Mouse (Mus musculus) thymus, postnatal 0 days (tissue): ENCODE data around the gene Cda. TPM values are rescaled to one million over a fixed set of nuclear protein-coding genes. Genes with fewer than 3 reads are reported as not detected.

ENCODE experiments used
- DNase-seq: peaks from one replicate; pipeline ENCODE4 v3.0.0-alpha.2; 2015; ENCODE audit warnings: low spot score
- polyA plus RNA-seq: library from polyadenylated mRNA; unstranded; fragments of >200 nt; fragmentation: Nextera tagmentation; extraction: Ambion mirVana; gene quantifications from 2 replicates; pipeline ENCODE4 v1.2.1, GENCODE M21; 2015

Cda gene
- polyA plus RNA-seq, result 0.36 and 0.55 TPM in 2 replicates

DNA sequence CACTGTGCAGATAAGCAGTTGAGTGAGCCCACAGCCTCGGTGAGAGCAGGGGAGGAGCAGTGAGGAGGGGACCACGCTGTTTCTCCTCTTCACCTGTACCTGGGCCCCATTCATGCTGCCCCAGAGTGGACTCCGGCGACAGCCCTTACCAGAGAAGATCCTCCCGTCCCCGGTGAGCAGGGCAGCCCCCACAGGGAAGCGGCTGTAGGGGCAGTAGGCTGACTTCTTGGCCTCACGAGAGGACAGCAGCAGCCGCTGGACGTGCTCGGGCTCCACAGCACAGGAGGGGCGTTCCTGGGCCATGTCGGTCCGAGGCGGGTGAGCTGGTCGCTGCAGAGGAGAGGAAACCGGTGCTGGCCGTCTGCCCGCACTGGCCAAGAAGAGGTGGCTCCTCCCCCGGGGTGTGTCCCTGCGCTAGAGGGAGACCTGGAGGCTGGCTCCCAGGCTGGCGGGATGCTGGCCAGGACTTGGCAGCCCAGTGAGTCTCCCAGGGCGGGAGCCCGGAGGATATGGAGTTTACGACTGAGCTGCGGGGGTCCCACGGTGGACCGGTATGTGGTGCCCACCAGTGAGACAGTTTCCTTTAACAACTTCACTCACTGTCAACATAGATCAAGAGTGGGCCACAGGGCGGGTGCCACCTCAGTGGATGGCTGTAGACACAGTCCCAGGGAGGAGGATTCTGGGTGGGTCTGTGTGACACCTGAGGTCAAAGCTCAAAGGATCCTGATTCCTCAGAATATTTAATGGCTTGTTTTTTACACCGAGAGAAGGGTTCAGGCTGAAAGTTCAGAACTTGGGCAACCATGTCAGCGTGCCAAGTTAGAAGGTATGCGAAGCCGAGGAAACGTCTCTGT, at the start of gene Cda:
TSS of gene Cda (minus strand) at position 352 of the 857 bp plus-strand sequence.
- no peak for DNase-seq

DNA sequence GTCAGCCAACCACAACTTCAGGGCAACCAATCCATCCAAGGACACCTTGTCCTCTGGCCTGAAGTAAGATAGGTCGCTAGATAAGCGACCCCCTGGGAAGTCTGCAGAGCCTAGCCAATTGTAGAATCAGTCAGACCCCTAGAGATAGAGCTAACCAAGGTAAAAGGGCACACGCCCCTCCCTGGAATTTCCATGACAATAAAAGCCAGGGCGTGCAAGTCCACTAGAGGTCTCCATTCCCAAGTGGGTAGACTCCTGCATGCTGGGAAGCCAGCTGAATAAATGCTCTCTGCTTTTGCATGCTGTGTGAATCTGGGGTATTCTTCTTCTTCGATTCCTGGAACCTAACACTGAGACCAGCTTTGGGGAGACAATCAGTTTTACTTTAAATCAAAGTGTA, 48.6 kb upstream of the Cda start:
- DNase-seq, result no peak

DNA sequence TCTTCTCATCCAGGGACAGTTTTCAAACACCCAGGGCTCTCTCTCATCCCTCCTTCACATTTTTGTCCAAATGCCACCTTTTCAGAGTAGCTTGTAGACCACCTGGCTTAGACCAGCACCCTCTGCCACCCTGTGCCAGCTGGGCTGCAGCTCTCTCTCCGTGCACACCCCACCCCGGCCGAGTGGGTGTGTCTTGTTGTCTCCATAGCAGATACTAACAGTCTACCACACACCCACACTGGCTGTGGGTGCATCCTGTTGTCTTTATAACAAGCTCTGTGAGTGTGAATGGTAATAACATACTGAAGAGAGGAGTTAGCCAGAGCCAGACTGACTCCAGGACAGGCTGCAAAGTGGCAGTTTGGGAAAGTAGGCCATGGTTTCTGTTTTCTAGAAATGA, 48.2 kb upstream of the Cda start:
- no peak for DNase-seq

DNA sequence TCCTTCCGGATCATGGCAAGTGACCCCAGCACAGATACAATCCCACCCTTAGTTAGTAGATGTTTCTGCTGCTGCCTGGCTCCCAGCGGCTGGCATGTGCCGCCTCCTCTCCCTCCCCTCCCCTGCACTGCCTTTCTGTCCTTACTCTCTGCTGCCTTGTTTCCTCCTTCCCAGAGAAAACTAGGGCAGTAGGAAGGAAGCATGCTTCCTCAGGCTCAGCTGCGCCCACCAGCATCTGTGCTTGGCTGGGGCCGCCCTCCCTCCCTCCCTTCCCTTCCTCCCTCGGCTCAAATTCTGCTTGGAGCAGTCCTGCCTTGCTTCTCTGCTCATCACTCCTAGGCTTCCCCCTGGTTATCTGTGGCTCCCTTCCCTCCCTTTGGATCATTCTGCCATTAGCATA, 46.9 kb upstream of the Cda start:
- no peak for DNase-seq

DNA sequence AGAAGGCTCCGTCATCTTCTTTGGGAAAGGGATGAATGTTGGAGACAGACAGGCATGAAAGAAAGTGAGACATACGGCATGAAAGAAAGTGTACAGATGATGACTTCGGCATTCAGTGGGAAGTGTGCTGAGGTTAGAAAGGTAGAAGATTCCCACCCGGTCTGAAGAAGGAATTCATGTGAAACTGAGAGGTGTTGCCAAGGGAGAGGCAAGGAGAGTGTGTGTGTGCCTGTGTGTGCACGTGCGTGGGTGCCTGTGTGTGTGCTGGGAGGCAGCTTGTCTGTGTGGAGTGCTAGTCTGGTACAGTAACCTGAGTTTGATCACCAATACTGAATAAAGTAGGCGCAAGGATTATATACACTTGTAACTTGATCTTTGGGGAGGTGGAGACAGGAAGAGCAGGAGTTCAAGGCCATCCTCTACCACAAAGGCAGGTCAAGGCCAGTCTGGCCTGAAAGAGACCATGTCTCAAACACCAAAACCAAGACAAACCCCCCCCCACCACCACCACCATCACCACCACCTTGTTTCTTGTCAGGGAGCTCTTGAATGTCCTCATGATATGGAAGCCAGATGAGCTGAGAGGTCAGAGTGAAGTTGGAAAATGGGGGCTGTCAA, 43.8 kb upstream of the Cda start:
- DNase-seq, result no peak

DNA sequence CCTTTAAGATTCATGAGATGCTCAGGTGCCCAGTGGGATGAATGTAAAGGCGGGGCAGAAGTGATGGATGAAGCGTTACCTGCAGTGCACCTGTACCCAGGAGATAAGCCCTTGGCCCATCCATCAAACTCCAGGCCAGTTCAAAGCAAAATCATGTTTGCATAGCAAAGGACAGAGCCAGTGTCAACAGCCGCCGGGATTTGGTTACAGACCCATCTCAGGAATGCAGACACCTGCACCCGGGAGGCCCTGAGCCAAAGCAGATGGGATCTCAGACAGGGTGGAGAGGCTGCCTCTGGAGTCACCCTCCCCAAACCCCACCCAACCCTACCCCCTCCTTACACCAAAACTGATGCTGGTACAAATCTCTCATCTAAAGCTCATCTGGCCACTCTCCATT, 43.2 kb upstream of the Cda start:
- no peak for DNase-seq

DNA sequence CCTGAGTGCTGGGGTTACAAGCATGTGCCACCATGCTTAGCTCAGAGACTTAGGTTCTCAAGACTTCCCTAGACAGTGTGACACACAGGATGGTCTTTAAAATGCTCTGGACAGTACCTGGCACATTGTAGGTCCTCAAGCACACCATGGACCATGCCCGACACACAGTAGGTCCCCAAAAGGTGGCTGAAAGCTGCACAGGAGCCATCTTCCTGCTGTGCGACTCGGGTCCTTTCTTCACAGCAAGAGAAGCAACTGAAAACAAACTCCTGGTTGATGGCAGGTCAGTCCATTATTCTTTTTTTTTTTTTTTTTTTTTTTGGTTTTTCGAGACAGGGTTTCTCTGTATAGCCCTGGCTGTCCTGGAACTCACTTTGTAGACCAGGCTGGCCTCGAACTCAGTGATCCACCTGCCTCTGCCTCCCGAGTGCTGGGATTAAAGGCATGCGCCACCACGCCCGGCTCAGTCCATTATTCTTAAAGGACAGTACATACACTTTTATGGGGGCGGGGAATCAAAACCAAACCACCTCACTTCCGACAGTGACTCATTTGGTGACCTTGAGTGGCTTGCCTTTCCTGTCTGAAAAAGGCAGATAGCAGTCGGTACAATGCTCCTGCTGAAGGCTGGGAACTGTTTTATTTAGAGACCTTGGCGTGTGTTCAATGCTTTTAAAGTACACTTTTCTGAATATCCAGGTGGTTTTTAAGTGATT, 39.8 kb upstream of the Cda start:
- no peak for DNase-seq

DNA sequence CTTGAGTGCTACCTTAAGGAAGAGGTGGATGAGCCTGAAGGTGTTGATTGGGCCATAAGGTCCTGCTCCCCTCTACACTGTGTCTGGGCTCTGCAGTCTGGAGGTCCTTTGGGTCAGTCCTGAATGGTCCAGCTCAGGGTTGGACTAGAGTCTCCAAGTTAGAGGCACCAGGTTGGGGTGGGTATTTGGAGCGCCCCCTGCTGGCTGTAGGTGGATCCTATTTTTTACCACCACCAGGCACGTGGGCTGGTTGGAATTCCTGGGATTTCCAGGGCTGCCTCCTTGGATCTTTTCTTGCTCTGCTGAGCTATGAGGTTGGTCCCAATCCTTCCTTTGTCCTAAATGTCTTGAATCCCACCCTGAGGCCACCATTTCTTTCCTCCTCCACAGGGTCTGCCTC, 37.0 kb upstream of the Cda start:
- DNase-seq, result peak; percentile 11

DNA sequence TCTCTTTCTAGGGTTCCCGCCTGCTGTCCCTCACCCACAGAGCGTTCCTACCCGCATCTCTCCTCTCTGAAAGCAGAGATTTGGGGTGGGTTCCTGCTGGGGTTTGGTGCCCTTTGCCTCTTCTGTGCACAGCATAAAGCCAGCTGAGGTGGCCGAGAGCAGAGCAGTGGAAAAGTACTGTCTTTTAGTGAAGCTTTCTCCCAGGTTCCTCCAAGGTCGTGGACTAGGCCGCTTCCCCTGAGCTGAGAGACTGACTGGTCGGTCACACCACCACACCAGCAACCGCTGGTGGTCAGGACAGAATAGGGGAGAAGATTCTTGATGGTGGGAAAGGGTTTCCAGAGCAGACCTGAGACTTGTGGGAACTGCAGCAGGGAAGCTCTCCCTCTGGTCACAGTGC, 28.9 kb upstream of the Cda start:
- no peak for DNase-seq

DNA sequence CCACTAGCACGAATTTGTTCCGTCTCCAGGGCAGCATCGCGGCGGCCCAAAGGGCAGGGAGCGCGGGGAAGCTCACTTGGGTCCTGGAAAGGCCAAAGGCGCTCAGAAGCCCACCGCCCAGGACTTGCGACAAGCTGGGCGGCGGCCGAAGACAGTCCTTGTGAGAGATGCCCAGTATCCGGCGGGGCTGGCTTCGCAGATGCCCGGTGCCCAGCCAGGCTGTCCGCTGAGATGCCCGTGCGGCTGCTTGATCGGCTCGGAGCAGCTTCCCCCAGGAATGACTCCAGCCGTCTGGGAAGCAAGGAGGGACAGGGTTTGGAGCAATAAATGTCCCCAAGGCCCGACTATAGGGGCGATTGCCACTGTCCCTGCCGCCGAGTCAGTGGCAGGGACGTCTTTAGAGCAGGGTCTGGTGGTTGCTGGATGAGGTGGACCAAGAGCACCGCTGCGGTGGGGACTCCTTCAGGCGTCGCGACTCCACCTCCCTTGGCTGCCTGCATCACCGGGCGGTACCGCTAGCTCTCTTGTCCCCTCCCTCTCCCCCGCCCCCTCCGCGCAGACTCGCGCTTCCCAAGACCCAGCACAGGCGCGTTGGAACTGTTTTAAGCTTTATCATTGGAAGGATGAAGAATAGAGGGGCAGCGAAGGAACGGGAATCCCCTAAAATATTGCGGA, 28.3 kb upstream of the Cda start, which contains the start of gene Fam43b:
TSS of gene Fam43b (minus strand) at position 558 of the 675 bp plus-strand sequence.
- DNase-seq, result no peak

DNA sequence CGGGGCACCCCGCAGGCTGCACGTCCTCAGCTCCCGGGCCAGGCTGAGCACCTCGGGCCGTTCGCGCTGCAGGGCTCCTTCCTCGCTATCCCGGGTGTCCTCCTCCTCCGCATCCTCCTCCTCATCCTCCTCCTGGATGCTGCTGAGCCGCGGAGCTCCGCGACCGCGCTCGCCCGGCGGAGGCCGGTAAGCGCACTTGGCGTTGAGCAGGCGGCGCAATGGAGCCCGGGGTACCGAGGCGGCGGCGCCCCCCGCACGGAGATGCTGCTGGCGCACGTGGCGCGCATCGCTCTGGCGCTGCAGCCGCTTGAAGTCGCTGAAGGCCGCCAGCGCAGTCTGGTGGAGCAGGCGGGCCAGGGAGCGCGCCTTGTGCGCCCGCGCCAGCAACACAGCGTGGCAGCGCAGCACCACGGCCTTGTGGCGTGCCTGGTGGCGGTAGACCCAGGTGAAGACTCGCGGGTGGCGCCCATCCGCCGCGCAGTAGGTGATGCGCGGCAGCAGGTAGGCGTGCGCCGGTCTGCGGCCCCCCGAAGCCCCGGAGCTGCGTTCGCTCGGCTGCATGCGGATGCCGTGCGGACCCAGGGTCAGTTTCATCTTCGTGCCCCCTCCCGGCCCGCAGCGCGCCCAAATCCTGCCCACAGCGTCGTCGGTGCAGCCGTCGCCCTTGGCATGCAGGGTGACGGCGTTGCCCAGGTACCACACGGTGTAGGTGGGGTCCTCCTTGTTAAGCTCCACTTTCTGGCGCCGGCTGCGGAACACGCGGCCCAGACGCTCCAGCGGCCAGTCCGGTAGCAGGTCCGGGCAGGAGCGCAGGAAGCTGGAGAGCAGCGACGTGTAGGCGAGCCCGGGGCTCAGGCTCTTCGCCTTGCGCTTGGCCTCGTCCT, 27.5 kb upstream of the Cda start:
- no peak for DNase-seq

DNA sequence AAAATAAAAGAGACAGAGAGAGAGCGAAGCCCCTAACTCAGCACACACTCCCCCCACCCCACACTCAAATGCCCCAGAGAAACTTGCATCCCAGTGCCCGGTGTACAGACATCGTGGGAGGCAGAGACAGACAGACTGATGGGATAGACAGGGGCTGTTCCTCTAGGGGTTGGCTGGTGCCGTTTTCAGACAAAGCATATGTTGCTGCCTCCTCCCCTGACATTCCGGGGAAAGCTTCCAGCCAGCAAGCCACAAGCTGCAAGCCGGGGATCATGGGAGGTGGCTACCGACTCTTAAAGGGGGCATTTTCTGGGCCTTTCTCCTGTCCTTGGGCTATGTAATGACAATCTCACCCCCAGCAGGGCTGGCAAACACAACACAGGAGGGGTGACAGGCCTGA, 25.9 kb upstream of the Cda start:
- no peak for DNase-seq

DNA sequence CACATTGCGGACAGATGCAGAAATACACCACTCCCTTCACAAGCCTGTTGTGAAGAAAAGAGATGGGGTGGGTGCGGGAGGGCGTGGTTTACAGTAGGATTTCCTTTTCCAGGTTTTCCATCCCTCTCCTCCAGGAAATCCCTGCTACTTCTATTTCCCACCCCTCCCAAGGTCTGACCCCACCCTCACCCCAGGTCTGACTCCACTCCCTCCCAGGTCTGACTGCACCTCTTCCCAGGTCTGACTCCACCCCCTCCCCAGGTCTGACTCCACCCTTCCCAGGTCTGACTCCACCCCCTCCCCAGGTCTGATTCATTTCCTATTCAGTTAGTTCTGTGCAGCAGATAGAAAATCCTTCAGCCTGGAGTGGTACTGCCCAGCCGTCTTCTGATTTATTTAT, 16.0 kb upstream of the Cda start:
- DNase-seq, result no peak

DNA sequence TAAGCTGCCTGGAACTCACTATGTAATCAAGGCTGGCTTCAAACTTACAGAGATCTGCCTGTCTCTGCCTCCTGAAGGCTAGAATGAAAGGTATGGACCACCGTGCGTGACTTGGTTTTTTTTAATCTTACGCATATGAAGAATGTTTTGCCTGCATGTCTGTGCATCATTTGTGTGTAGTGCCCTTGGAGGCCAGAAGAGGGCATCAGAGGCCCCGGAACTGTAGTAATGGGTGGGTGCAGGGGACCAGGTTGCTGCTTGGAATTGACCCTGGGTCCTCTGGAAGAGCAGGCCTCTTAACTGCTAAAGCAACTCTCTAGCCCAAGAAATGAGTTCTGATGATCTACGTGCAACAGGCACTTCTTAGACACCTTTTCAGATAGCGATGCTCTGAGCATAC, 14.7 kb upstream of the Cda start:
- no peak for DNase-seq

DNA sequence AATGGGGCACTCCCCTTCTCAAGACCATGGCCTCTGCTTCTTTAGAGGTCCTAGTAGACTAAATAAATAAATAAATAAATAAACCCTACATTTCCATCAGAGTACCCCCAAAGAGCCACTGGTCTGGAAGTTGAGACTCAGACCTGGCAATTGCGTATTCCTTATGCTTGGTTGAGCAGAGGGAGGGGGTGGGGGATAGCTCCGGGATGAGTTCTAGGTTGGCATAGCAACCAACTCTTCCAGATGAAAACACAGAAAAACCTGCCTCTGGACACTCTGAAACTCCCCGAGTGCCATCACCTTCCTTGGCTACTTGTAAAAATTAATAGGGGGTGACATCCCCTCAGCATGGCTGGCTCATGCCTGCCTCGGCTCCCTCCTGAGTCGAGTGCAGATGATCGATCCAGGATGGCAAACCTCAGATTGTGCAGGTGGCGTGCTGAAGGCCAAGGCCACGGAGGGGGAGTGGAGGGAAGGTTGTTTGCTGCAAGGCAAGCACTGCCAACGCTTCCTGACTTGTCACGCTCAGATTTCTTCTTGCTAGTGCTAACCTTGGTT, 12.4 kb upstream of the Cda start:
- no peak for DNase-seq

DNA sequence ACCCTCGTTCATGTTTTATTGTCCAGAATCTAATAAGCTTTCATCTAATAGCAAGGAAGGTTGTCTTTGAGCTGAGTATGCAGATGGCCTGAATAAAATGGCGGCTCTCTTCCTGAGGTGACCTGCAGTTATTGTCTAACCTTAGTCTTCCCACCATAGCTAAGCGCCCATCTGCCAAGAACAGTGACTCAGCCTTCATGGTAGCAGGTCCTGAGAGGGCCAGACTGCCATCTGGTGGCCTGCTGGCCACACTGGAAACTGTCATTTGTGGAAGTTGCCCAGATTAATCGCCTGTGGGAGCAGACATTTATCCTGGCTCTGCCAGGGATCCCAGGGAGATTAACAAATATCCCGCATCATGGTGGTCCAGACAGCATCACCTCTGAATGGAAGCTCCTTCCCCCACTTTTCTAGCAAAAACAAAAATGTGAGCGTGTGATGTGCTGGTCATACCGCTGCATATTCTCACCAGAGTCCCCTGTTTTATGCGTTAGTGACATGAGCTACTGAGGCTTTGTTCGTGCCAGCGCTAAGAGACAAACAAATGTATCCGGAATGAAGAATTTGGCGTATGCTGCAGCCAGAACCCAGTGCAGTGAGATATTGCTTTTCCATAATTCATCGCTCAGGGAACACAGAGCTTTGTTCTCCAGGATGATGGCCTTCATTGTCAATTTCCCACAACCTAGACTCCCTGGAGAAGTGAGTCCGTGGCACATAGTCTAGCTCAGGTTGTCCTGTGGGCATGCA, 11.5 kb upstream of the Cda start:
- DNase-seq, result no peak

DNA sequence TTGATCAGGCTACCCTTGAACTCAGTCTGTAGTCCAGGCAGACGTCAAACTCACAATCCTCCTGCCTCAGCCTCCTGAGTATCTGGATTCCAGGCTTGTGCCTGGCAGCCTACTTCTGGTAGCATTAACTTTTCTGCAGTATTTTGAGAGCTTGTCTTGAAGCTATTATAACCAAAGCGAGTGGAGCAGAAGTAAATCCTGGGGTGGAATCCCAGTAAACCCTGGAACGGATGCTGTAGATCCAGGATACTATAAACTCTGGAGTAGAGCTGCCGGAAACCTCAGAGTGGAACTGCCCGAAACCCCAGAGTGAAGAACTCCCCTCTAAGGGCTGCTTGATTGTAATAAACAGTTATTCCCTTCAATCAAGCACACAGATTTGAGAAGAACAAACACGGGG, 9.7 kb upstream of the Cda start:
- no peak for DNase-seq

DNA sequence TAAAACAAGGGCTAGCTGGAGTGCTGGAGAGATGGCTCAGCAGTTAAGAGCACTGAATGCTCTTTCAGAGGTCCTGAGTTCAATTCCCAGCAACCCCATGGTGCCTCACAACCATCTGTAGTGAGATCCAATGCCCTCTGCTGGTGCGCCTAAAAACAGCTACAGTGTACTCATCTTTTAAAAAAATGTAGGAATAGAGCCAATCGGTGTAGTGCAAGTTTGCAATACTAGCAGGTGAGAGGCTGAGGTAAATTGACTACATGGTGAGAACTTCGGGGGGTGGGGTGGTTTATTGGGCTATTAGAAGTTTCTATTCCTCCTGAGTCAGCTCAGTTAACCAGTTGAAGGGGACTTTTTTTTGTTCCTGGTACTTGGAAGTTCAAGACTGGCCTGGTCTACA, 7.3 kb upstream of the Cda start:
- DNase-seq, result no peak

DNA sequence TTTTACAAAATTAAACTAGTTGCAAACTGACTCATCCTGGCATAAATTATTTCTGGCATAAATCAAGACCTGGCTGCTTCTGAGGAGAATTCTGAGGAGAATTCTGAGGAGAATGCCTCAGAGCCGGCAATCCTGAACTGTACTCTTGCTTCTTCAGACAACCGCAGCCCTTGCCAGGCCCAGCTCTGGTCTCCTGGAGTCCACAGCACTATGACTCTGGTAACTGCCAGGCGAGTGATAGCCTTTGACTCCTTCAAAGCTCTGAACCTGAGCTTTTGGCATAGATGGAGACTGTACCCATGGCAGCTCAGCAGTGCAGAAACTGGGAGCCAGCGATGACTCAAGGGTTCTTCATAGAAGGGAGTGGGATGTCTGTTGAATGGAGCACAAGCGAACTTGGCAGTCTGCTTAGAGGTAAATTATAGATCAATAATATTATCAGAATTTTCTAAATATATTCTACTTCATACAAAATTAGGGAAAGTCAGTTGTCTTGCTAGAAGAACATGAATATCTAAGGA, 3.3 kb upstream of the Cda start:
- DNase-seq, result no peak
